Mouse (Mus musculus): ENCODE results near the gene Macf1. TPM values are rescaled to one million over a fixed set of nuclear protein-coding genes. Genes with fewer than 3 reads are reported as not detected.
"Not testable (repeated sequence)": the region's sequence is repeated elsewhere in the genome, so short reads cannot be mapped to it uniquely, and the experiment has no call there.

The Macf1 gene
- total RNA-seq, 1 experiment from 2014 or later = 193 TPM

DNA sequence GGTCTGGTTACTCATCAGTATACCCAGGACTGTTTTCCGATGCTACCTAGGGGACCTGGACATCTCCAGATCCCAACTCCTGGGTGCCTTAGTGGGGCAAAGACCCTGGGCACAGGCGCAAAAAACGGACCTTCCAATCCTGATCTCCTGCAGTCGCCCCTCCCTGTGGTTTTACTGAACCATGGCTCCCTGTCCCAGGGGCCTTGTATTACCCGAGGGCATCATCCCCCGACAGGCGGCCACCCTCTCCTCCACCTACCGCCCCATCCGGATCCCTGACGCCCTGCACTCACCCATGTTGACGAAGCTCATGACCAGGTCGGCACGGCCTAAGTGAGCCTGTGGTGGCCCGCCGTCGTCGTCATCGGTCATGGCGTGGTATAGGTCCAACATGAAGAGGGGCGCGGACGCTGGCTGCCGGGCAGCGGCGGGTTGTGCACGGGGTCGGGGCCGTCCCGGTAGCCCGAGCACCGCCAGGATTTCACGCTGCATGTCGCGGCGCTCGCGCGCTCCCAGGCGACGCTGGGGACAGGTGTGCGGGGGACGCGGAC lies 342.0 kb downstream of the Macf1 start:
- DNase-seq = peak; percentile 16

DNA sequence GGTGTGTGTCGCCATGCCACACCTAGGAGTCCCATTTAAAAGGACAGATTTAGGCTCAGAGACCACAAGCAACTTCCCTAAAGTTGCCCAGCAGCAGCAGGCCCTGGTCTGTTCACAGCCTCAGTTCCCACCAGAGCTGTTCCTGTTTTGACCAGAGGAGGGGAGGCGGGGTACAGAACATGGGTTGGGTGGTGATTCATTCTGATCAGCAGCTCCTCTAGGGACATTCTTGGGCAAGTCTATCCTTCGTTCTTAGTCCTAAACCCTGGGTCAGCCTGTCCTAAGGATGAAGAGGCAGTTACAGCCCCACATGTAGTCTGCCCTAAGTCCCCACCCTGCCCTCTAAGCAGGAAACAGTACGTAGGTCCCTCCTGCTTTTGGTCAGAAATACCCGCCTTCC lies 343.9 kb downstream of the Macf1 start:
- DNase-seq = peak; percentile 14

DNA sequence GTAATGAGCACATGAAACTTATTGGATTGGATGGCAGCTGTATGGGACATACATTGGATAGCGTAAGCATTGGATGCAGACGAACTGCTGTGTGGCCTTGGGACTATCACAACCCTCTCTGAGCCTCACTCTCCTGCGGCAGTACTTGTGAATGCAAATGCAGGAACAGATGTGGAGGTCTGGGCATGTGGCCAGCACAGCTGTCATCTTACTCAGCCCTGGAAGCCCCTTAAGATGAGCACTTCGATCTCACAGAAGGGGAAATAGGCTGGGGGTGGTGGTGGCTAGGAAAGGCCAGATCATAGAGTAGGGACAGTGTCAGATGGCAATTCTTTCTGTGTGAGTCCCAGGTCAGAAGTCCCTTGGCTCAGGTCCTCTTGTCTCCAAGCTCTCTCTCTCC lies 346.5 kb downstream of the Macf1 start:
- DNase-seq = no peak

DNA sequence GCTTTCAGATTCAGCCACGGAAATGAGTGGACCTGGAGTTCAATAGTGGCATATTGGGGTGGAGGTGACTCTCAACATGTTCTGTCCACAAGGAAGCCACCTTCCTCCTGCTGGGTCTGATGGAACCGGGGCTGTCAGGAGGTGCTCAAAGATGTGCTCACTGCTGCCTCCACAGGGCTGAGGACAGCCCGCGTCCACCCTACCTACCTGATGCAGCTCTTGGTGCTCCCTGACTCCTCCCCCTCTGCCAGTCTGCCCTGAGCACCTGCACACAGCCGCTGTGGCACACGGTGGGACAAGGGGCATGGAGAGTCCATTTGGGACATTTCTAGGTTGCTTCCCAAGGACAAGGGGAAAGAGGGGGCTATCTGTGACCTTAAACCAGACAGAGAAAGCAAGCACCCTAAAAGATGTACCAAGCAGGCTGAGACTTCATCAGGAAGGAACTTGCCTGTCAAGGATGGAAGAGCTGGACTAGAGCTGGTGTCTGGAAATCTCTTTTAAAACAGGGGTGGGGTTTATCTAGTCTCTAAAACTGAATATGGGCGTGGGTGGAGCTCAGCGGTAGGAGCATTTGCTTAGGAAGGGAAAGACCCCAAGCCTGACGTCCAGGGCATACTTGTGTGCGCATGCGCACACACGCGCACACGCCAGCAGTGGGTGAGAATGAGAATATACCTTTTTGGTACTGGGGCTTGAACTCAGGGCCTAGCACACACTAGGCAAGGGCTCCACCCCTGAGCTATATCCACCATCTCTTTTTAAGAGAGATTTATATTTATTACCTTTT lies 348.2 kb downstream of the Macf1 start:
- DNase-seq = no peak

DNA sequence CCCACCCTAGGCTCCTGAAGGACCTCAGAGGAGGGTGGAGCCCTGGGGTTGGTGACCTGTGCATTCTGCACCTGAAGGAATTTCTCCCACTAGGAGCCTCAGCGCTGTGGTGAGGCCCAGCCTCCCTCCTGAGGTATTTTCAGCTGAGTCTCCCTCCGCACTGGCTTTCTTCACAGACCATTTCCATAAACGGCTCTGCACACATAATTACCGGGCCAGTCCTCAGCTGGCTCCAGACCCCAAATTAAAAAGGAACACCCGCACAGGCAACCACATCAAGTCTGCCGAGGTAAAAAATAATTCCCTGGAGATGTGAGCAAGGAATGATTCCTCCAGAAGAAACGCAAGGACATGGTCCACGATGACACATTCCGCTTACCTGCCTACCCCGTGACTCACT lies 348.9 kb downstream of the Macf1 start:
- DNase-seq = not testable (repeated sequence)

DNA sequence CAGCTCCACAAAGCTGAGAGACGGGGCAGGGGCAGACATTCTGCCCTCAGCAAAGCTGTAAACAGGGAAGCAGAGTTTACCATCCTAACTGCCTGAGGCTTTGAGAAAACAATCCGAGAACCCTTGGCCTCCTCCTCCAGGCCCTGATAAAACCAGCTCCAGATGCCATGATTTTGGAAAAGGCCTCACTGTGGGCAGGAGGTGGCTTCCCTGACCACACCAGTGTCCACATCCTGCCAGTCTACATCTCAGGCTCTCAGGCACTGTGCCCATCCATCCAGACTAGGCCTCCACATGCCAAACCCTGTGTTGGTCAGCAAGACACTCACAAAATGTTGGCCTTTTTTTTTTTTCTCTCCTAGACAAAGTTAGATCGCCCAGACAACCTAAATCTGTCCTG lies 350.0 kb downstream of the Macf1 start:
- no peak for DNase-seq

DNA sequence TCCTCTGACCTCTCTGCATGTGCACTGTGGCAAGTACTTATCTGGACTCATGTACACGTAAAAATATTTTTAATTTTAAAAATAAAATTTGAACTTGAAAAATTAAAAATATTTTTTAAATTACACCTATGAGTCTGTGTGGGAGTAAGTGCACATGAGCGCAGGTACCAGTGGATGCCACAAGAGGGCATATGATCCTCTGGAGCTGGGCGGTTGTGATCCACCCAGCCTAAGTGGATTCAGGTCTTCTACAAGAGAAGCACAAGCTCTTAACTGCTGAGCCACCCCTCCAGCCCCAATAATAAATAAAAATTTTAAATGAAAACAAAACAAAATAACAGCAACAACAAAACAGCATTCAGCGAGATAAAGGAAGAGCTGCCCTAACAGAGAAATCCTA lies 351.0 kb downstream of the Macf1 start:
- DNase-seq = no peak

DNA sequence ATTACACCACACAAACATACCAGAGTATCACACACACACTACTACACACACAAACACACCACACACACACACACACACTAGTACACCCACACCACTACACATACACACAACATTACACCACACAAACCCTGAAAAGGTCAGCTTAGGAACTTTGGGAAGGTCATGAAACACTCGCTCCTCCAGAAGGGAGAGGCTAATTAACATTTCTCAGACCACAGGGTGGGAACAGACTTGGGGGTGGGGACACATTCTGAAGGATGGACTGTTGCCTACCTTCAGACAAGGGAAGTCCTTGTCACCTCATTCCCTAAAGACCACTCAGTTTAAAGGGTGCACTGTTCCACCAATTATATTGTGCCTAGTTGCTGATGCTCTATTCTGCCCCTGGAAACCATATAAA lies 352.2 kb downstream of the Macf1 start:
- DNase-seq = not testable (repeated sequence)

DNA sequence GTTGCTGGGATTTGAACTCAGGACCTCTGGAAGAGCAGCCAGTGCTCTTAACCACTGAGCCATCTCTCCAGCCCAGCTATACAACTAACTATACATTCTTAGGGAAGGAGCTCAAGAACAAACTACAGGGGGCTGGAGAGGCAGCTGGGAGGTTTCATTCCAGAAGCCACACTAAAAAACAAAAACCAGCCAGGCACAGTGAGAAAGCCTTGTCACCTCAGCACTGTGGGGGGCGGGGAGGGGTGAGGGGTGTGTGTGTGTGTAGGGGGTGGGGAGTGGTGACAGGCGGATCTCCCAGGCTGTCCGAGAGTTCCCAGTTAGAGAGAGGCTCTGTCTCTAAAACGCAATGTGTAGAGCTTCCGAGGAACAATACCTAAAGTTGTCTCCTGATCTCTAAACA lies 352.8 kb downstream of the Macf1 start:
- no peak for DNase-seq

DNA sequence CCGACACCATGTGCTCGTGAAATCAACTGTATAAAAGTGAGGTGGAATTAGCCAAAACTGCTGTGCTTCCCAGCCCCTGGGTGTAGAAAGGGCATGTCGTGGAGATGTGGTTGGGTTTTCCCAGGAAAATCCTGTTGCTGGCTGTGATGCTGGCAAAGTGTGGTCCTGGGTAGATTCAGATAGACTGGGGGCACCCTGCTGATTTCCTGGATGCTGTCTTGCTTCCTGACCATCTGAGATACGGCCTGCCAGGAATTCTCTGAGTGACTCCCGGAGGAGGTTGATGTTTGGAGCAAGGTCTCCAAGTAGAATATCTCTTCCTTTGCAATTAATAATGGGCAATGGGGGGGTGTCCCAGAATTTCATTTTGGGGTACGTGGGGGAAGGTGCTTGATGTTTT lies 355.2 kb downstream of the Macf1 start:
- no peak for DNase-seq

DNA sequence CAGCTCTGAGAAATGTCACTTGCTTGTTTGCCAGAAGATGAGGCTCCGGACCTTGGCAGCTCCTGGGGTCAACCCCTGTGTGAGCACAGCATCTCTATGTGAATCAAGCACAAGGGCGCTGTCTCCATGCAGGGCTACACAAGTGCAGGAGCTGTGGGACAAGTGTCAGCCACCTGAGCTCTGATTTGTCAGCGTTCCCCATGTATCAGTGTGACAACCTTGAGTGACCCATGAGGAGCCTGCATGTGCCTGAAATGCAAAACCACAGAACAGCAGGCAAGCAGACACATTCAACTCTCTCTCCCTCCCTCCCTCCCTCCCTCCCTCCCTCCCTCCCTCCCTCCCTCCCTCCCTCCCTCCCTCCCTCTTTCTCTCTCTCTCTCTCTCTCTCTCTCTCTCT lies 356.5 kb downstream of the Macf1 start:
- DNase-seq = no peak

DNA sequence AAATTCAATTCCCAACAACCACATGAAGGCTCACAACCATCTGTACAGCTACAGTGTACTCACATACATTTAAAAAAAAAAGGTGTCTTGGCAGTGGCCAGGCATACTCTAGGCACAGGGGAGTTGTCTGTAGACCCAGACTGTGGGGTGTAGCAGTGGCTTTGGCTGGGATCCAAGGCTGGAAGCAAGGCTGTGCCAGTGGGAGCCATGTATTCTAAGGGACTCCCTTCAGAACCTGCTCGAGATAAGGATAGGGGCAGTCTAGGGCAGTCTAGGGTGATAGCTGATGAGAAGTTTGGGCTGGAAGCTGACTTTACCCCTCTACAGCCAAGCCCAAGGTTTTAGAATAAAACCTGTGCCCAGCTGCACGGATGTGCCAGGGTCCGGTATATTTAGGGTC lies 358.1 kb downstream of the Macf1 start:
- DNase-seq = peak; percentile 17

DNA sequence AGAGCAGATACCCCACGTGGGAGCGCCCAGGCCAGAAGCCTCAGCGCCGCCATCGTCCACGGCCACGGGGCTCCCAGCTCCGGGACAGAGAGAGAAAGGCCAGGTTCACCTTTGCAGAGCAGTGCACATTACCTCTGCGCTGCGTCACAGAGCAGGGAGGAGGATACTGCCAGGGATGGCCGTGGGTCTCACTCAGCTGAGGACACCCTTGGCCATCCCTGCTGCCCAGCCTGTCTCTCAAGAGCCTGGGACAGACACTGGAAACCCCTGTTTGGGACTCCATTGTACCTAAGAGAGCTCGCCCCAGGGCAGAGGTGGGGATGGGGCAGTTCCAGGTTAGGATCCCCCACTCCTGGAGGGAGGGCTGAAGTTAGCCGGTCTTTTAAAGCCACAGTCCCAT lies 360.6 kb downstream of the Macf1 start, which contains the start of gene Oxct2a:
Gene Oxct2a (minus strand): TSS at position 101 of the 400 bp plus-strand sequence.
- DNase-seq = no peak

DNA sequence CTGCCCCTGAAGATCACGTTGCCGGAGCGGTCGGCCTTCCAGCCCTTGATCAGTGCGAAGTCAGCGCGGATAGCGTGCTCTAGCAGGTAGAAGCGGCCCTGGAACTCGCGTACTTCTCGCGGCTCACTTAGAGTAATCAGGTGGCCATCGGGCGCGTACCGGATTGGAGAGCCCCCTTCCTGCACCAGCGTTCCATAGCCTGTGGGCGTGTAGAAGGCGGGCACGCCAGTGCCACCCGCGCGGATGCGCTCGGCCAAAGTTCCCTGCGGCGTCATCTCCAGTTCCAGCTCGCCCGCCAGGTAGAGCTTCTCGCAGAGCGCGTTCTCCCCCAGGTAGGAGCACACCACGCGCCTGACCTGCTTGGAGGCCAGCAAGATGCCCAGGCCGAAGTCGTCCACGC lies 361.2 kb downstream of the Macf1 start:
- not testable (repeated sequence) for DNase-seq

DNA sequence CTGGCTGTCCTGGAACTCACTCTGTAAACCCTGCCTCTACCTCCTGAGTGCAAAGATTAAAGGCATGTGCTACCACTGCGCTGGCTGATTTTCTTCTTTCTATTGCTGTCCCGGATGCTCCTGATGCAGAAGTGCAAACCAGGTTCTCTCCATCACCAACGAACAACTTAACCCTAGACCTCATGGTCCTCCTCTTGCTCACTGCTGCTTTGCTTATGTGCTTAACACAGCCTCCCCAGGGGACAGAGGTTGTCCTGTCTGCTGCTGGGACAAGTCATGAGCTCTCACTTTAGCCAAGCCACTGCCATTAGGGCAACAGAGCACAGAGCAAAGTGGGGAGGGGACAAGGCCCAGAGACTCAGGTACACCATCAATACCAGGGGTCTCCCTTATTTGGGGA lies 369.7 kb downstream of the Macf1 start:
- no peak for DNase-seq

DNA sequence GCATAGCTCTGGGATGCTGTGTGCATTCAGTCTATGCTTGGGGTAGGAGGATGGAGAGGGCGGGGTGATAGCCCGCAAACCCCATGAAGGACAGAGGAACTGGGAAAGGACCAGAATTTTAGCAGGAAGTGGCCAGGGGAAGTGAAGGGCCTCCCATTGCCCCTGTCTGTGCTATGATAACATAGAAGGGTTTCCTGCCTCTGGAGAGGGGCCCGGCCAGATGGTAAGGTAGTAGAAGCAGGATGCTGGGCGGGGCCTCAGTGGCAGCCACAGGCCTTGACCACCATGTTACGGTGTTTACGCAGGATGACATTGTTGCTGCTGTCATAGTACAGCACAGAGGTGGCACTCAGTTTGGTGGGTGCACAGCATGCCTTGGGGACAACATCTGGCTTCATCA lies 371.1 kb downstream of the Macf1 start:
- no peak for DNase-seq

DNA sequence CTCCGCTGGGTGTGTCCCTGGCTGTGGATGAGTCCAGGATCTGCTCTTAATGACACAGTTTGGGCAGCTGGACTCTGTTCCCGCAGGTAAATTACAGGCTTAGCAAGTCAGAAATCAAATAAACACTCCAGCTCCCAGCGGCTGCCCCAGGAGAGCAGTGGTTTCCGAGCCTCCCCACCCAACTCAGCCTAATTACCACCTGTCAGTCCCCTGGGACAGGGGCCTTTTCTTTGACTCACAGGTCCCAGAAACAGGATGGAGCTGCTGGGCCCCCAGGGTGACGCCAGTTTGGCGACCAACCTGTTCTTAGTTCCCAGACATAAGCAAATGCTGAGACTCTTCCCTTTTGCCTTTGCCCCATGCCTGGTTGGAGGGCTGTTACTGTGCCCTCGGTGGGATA lies 372.3 kb downstream of the Macf1 start:
- DNase-seq = no peak

DNA sequence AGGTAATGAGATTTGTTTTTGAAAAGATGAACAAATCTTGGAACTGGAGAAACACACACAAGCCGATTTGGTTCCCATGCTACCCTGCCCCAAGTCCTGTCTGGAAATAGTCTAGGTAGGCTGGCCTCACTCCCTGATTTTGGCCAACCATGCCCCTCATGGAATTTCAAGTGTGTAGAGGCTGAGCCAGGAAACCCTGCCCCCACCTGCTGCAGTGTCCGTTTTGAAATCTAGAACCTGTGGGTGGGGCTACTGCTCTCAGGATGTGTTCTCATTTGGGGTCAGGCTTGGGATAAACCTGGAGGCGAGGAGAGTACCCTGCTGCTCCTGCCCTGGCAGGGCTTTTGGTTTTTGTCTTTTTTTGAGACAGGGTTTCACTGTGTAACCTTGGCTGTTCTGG lies 375.9 kb downstream of the Macf1 start:
- DNase-seq = no peak

DNA sequence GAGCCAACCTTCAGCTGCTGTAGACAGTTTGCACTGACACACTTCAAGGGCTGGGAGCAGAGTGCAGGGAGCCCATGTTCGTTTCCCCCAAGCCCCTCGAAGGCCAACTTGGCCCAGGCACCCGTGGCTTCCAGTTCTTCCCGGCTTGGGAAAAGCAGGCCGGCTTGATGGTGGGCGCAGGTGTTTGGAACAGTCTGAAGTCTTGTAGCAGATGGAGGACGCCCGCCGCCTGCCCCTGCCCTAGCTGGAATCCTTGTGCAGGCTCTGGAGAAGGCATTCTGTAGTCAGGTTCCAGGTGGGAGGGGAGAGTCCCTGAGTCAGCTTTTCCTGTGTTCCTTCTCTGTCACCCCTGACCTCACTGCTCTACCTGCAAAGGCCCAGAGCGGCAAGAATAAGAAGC lies 377.2 kb downstream of the Macf1 start:
- no peak for DNase-seq

DNA sequence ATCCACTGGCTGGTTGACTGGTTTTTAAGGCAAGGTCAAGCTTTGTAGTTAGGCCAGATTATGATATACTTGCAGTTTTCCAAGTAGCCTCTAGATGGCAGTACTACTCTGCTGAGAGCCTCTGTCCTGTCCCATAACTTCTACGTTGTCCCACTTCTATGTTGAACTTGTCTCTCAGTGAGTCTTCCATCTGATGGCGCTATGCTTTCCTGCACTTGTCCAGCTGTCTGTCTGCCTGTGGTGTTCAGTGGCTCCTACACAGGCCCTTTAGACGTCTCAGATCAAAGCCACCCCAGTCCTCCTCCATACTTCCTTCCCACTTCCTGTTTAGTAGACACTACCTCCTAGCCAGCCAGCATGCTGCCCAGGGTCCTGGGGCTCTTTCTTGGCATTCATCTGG lies 378.4 kb downstream of the Macf1 start:
- DNase-seq = peak; percentile 55
